Mouse (Mus musculus): Measurements from ENCODE around the gene Sntg2. TPM values are rescaled to one million over a fixed set of nuclear protein-coding genes. Genes with fewer than 3 reads are reported as not detected.

Sntg2 gene
- polyA plus RNA-seq, 1 experiment = 2.4 TPM

DNA sequence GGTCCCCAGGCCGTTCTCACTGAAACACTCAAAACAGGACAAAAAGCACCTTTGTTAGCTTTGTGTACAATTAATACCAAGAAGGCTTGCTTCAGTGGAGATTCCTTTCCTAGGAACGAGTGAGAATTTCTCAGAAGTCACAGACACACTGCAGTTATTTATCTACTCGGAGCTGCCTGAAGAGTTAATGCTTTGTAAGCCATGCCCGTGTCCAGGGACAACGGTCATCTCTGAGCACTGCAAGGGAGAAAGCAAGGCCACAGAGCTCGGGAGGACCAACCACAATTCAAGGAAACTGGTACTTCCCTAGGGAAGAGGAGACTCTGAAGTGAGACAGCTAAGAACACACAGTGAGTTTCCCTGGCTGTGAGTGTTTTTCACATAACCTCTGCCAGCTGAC lies 15.5 kb downstream of the Sntg2 start:
- Histone ChIP-seq H3K4me3 (ENCODE audit: insufficient read depth, low read length) (no peak overlapping the region), H3K4me1 (ENCODE audit: control insufficient read depth, insufficient read depth, low read length) (peaks cover 2% of the 10 kb centered on the region; the same call in 1 of the 2 replicates), H3K27ac (ENCODE audit: insufficient read depth, low read length) (no peak overlapping the region)
- TF ChIP-seq POLR2A (IDR thresholded peaks at IDR 0.05; ENCODE audit: extremely low read depth, insufficient read depth, low read length) = no peak
- no peak for TF ChIP-seq CTCF (IDR thresholded peaks at IDR 0.05; ENCODE audit: extremely low read depth, insufficient read depth, low read length)

DNA sequence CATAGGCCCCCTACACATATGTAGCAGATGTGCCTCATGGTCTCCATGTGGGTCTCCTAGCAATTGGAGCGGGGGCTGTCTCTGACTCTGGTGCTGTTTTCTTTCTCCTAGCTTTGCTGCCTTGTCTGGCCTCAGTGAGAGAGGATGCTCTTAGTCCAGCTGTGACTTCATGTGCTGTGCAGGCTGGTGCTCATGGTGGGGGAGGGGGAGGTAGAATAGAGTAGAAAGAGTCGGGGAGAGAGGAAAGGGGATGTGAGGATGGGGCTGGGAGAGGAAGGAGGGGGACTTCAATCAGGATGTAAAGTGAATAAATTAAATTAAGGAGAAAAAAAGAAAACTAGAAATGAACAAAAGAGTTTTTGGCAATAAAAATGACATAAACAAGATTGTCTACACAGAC lies 20.8 kb downstream of the Sntg2 start:
- no peak overlapping the region for H3K4me3 ChIP-seq (ENCODE audit: insufficient read depth, low read length)
- H3K27ac ChIP-seq (ENCODE audit: insufficient read depth, low read length) = no peak overlapping the region
- TF ChIP-seq POLR2A (IDR thresholded peaks at IDR 0.05; ENCODE audit: extremely low read depth, insufficient read depth, low read length) (no peak), CTCF (IDR thresholded peaks at IDR 0.05; ENCODE audit: extremely low read depth, insufficient read depth, low read length) (no peak)
- H3K4me1 ChIP-seq (ENCODE audit: control insufficient read depth, insufficient read depth, low read length) = no peaks in the 10 kb centered on the region

DNA sequence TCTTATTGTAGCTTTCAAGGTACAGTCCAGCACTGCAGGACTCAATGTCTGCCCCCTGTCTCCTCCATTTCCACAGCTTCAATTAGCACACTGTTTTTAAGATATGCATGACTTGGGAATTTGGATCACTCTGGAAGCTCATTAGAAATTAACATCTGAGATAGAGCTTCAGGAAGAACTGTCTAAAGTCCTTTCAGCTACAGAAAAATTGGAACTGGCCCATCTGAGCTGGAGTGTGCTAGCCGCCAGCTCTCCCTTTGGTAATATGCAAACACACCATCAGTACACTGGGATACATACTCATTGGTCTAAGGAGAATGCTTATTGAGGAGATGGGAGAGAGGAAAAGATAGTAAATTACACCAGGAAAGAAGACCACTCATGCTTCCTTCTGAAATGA lies 25.1 kb downstream of the Sntg2 start:
- Histone ChIP-seq H3K4me1 (ENCODE audit: control insufficient read depth, insufficient read depth, low read length) (0 out of 2 replicates have a peak, but pooled peaks cover 1% of the 10 kb centered on the region), H3K4me3 (ENCODE audit: insufficient read depth, low read length) (no peak overlapping the region), H3K27ac (ENCODE audit: insufficient read depth, low read length) (no peak overlapping the region)
- TF ChIP-seq POLR2A (IDR thresholded peaks at IDR 0.05; ENCODE audit: extremely low read depth, insufficient read depth, low read length) = no peak

- Histone ChIP-seq H3K27ac (ENCODE audit: insufficient read depth, low read length) (no peak overlapping the region), H3K4me1 (ENCODE audit: control insufficient read depth, insufficient read depth, low read length) (0 out of 2 replicates have a peak, but pooled peaks cover 1% of the 10 kb centered on the region), H3K4me3 (ENCODE audit: insufficient read depth, low read length) (no peak overlapping the region)
- no peak for TF ChIP-seq POLR2A (IDR thresholded peaks at IDR 0.05; ENCODE audit: extremely low read depth, insufficient read depth, low read length)
- TF ChIP-seq CTCF (IDR thresholded peaks at IDR 0.05; ENCODE audit: extremely low read depth, insufficient read depth, low read length) = no peak
These were observed 25.9 kb downstream of the Sntg2 start for GRCm38 (mm10) chr12:30347284-30347683.

- no peak for TF ChIP-seq CTCF (IDR thresholded peaks at IDR 0.05; ENCODE audit: extremely low read depth, insufficient read depth, low read length)
- no peak for TF ChIP-seq POLR2A (IDR thresholded peaks at IDR 0.05; ENCODE audit: extremely low read depth, insufficient read depth, low read length)
- H3K4me1 ChIP-seq (ENCODE audit: control insufficient read depth, insufficient read depth, low read length) = 0 out of 2 replicates have a peak, but pooled peaks cover 1% of the 10 kb centered on the region
- no peak overlapping the region for H3K27ac ChIP-seq (ENCODE audit: insufficient read depth, low read length)
- no peak overlapping the region for H3K4me3 ChIP-seq (ENCODE audit: insufficient read depth, low read length)
These were observed 28.4 kb downstream of the Sntg2 start for GRCm38 (mm10) chr12:30344806-30345205.

DNA sequence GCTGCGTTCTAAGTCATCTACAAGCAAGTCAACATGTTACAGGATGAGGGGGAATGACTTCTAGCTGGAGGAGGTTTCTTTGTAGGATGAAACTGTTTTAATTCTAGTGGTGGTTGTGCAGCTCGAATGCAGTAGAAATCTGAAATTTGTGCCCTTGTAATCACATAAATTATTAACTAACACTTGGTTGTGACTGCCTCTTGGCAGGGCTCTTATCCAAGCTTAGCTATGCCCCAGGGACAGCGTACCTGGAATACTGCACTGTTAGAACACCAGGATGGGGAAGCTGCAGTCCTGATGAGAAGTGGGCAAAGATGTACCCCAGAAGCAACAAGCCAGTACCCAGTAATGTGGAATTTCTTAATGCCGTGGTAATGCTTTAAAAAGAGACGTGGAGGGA lies 36.9 kb downstream of the Sntg2 start:
- H3K4me1 ChIP-seq (ENCODE audit: control insufficient read depth, insufficient read depth, low read length) = no peaks in the 10 kb centered on the region
- no peak overlapping the region for H3K4me3 ChIP-seq (ENCODE audit: insufficient read depth, low read length)
- no peak overlapping the region for H3K27ac ChIP-seq (ENCODE audit: insufficient read depth, low read length)
- no peak for TF ChIP-seq CTCF (IDR thresholded peaks at IDR 0.05; ENCODE audit: extremely low read depth, insufficient read depth, low read length)
- no peak for TF ChIP-seq POLR2A (IDR thresholded peaks at IDR 0.05; ENCODE audit: extremely low read depth, insufficient read depth, low read length)

- H3K27ac ChIP-seq (ENCODE audit: insufficient read depth, low read length) = no peak overlapping the region
- TF ChIP-seq CTCF (IDR thresholded peaks at IDR 0.05; ENCODE audit: extremely low read depth, insufficient read depth, low read length) (no peak), POLR2A (IDR thresholded peaks at IDR 0.05; ENCODE audit: extremely low read depth, insufficient read depth, low read length) (no peak)
- no peaks in the 10 kb centered on the region for H3K4me1 ChIP-seq (ENCODE audit: control insufficient read depth, insufficient read depth, low read length)
These were observed 38.7 kb downstream of the Sntg2 start for GRCm38 (mm10) chr12:30334502-30334901.

GRCm38 (mm10) chr12:30317971-30318370 lies 55.2 kb downstream of the Sntg2 start:
- H3K4me1 ChIP-seq (ENCODE audit: control insufficient read depth, insufficient read depth, low read length) = no peaks in the 10 kb centered on the region
- no peak overlapping the region for H3K4me3 ChIP-seq (ENCODE audit: insufficient read depth, low read length)
- TF ChIP-seq POLR2A (IDR thresholded peaks at IDR 0.05; ENCODE audit: extremely low read depth, insufficient read depth, low read length) = no peak
- TF ChIP-seq CTCF (IDR thresholded peaks at IDR 0.05; ENCODE audit: extremely low read depth, insufficient read depth, low read length) = no peak
- no peak overlapping the region for H3K27ac ChIP-seq (ENCODE audit: insufficient read depth, low read length)

More at GRCm38 (mm10) chr12:30334502-30334901, 38.7 kb downstream of the Sntg2 start:
- H3K4me3 ChIP-seq (ENCODE audit: insufficient read depth, low read length) = no peak overlapping the region

DNA sequence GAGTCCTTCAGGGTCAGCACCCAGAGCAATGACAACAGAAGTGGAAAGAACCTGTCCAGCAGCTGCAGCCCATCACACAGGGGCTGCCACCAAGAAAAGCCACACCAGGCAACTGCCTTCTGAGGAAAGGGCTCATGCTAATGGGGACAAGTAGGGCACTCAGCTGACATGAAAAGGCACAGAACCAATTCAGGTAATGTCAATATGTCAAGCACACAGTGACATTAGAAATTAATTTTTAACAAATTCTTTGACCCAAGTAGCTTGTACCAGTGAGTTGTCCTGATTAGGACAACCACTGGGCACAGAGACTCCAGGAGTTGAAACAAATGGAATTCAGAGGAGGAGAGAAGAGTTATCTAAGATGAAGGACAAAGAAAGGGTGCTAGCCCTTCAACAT lies 60.2 kb downstream of the Sntg2 start:
- H3K4me3 ChIP-seq (ENCODE audit: insufficient read depth, low read length) = no peak overlapping the region
- no peak overlapping the region for H3K27ac ChIP-seq (ENCODE audit: insufficient read depth, low read length)
- TF ChIP-seq POLR2A (IDR thresholded peaks at IDR 0.05; ENCODE audit: extremely low read depth, insufficient read depth, low read length) (no peak), CTCF (IDR thresholded peaks at IDR 0.05; ENCODE audit: extremely low read depth, insufficient read depth, low read length) (no peak)
- H3K4me1 ChIP-seq (ENCODE audit: control insufficient read depth, insufficient read depth, low read length) = peaks cover 2% of the 10 kb centered on the region; the same call in 1 of the 2 replicates

GRCm38 (mm10) chr12:30308197-30308939 lies 64.8 kb downstream of the Sntg2 start:
- no peak overlapping the region for H3K27ac ChIP-seq (ENCODE audit: insufficient read depth, low read length)
- H3K4me1 ChIP-seq (ENCODE audit: control insufficient read depth, insufficient read depth, low read length) = peaks cover 2% of the 10 kb centered on the region; the same call in 1 of the 2 replicates
- no peak overlapping the region for H3K4me3 ChIP-seq (ENCODE audit: insufficient read depth, low read length)
- TF ChIP-seq POLR2A (IDR thresholded peaks at IDR 0.05; ENCODE audit: extremely low read depth, insufficient read depth, low read length) (no peak), CTCF (IDR thresholded peaks at IDR 0.05; ENCODE audit: extremely low read depth, insufficient read depth, low read length) (no peak)

All from cortical plate, adult 2 months (tissue).